Mouse (Mus musculus) midbrain, embryonic 14.5 days (tissue): ENCODE results near the gene Lrp6. TPM values are rescaled to one million over a fixed set of nuclear protein-coding genes. Genes with fewer than 3 reads are reported as not detected.

Experiments used
- ATAC-seq: fragments of 200-750 bp; cut with Nextera tagmentation; 2 replicates; pipeline ENCODE4 v1.8.0; 2017; ENCODE audit warnings: moderate number of reproducible peaks, moderate library complexity; ENCODE audit not compliant: low FRiP score, low TSS enrichment
- DNase-seq: peaks from one replicate; pipeline ENCODE4 v3.0.0-alpha.2; 2015
- H3K27ac ChIP-seq: fragments of 300-500 bp; sonication (generic); replicated peaks from 2 replicates; pipeline ENCODE4 v1.5.1; 2014; ENCODE audit warnings: mild to moderate bottlenecking, low read depth, low read length, moderate library complexity
- H3K27me3 ChIP-seq: fragments of 300-500 bp; sonication (generic); 2 replicates; pipeline ENCODE4 v1.6.1; 2014; ENCODE audit warnings: low read length, control low read depth, mixed read lengths; ENCODE audit not compliant: control insufficient read depth, insufficient read depth
- H3K36me3 ChIP-seq: fragments of 300-500 bp; sonication (generic); 2 replicates; pipeline ENCODE4 v1.6.1; 2014; ENCODE audit warnings: low read length, control low read depth; ENCODE audit not compliant: control insufficient read depth, insufficient read depth
- H3K4me1 ChIP-seq: fragments of 300-500 bp; sonication (generic); 2 replicates; pipeline ENCODE4 v1.6.1; 2014; ENCODE audit warnings: mild to moderate bottlenecking, antibody characterized with exemption, low read length, control low read depth; ENCODE audit not compliant: control insufficient read depth, insufficient read depth
- H3K4me2 ChIP-seq: fragments of 300-500 bp; sonication (generic); 2 replicates; pipeline ENCODE4 v1.6.1; 2014; ENCODE audit warnings: mild to moderate bottlenecking, low read length, moderate library complexity
- H3K4me3 ChIP-seq: fragments of 300-500 bp; sonication (generic); replicated peaks from 2 replicates; pipeline ENCODE4 v1.5.1; 2014; ENCODE audit warnings: low read depth, low read length
- H3K9ac ChIP-seq: fragments of 300-500 bp; sonication (generic); replicated peaks from 2 replicates; pipeline ENCODE4 v1.6.1; 2014; ENCODE audit warnings: mild to moderate bottlenecking, low read length, moderate library complexity
- H3K9me3 ChIP-seq: fragments of 300-500 bp; sonication (generic); 2 replicates; pipeline ENCODE4 v1.6.1; 2016; ENCODE audit warnings: low read length, control low read depth, mixed read lengths; ENCODE audit not compliant: control insufficient read depth
- WGBS: fragments of 180-500 bp; shearing (Covaris S2); extraction: QIAGEN DNeasy Blood & Tissue Kit; methylation state at CpG from one replicate; pipeline ENCODE4 v1.1.7; 2014; 5-methylcytosine and 5-hydroxymethylcytosine counted together
- polyA plus RNA-seq: library from polyadenylated mRNA; unstranded; fragments of >200 nt; fragmentation: Nextera tagmentation; extraction: Ambion mirVana; gene quantifications from 2 replicates; pipeline ENCODE4 v1.2.1, GENCODE M21; 2014

The Lrp6 gene
- polyA plus RNA-seq, 1 experiment from 2014 or later: 26.8 TPM

DNA sequence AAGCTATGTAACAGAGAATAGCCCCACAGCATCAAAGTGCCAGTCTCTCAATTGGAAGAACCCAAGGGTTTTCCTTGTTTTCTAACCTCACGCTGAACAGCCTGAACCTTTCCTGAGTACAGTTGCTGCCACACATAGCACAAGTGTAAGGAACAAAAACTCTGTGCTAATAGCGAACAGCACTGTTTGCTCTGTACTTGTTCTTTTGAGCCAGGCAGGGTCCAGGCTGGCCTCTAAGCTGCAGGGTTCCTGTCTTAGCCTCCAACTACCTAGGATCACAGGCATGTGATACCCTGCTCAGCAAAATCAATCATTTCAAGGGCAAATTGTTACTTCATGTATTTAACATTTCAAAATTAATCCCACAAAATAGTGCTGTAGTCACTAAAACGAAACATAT lies 7.1 kb downstream of the Lrp6 start:
- no peaks in the 10 kb centered on the region for H3K9me3 ChIP-seq
- H3K36me3 ChIP-seq: no peaks in the 10 kb centered on the region
- DNase-seq (no peak), ATAC-seq (no peak)
- WGBS: 73% methylated on average over 3 of the region's 3 CpGs
- H3K4me1 ChIP-seq: peaks cover 14% of the 10 kb centered on the region
- no peak overlapping the region for H3K4me3 ChIP-seq
- H3K4me2 ChIP-seq: no peak overlapping the region
- no peaks in the 10 kb centered on the region for H3K27me3 ChIP-seq
- no peak overlapping the region for H3K9ac ChIP-seq
- H3K27ac ChIP-seq: no peak overlapping the region

DNA sequence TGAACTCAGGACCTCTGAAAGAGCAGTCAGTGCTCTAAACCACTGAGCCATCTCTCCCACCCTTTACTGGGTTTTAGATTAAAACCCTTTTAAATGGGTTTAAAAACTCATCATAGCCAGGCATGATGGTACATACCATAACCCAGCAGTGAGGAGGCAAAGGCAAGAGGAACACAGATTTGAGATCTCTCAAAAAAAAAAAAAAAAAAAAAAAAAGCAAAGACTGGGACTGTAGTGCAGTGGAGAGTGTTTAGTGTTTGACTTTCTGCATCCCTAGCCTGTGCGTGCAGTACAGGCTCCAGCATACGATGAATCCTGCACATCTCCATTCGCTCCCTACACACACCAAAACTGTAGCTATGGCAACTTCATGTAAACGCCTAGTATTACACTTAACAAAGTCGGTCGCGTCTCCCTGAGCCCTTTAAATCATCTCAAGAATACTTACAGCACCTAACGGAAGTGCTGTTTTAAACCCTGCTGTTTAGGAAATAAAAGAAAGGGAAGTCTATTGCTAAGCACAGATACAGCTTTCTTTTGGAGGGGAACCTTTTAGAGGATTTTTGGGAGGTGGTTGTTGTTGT lies 8.1 kb downstream of the Lrp6 start:
- H3K27ac ChIP-seq: no peak overlapping the region
- WGBS: 44% methylated on average over 8 of the region's 8 CpGs

DNA sequence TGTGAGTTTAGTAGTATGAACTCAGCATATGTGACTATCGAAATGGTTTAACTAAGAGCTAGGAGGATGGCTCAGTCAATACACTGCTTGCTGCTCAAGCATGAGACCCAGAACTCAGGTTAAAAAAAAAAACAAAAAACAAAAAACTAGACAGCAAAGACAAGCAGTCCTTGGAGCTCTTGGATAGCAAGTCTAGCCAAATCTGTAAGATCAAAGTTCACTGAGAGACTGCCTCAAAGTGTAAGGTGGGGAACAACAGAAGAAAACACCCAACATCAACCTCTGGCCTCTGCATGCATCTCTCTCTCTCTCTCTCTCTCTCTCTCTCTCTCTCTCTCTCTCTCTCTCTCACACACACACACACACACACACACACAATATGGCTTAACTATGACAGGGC lies 9.7 kb downstream of the Lrp6 start:
- Histone ChIP-seq H3K27ac (no peak overlapping the region), H3K4me2 (no peak overlapping the region), H3K36me3 (no peaks in the 10 kb centered on the region), H3K4me1 (peaks cover 9% of the 10 kb centered on the region; the same call in 1 of the 2 replicates), H3K9ac (no peak overlapping the region), H3K4me3 (no peak overlapping the region), H3K9me3 (no peaks in the 10 kb centered on the region), H3K27me3 (no peaks in the 10 kb centered on the region)
- DNase-seq (no peak), ATAC-seq (no peak)
- 100% methylated on average over 1 of the region's 1 CpGs for WGBS

More for the DNA sequence above, 8.1 kb downstream of the Lrp6 start:
- no peak for DNase-seq
- peaks cover 9% of the 10 kb centered on the region; the same call in 1 of the 2 replicates for H3K4me1 ChIP-seq
- no peak overlapping the region for H3K4me2 ChIP-seq
- ATAC-seq: no peak
- H3K4me3 ChIP-seq: no peak overlapping the region
- no peaks in the 10 kb centered on the region for H3K9me3 ChIP-seq
- H3K9ac ChIP-seq: no peak overlapping the region
- H3K36me3 ChIP-seq: no peaks in the 10 kb centered on the region
- no peaks in the 10 kb centered on the region for H3K27me3 ChIP-seq

DNA sequence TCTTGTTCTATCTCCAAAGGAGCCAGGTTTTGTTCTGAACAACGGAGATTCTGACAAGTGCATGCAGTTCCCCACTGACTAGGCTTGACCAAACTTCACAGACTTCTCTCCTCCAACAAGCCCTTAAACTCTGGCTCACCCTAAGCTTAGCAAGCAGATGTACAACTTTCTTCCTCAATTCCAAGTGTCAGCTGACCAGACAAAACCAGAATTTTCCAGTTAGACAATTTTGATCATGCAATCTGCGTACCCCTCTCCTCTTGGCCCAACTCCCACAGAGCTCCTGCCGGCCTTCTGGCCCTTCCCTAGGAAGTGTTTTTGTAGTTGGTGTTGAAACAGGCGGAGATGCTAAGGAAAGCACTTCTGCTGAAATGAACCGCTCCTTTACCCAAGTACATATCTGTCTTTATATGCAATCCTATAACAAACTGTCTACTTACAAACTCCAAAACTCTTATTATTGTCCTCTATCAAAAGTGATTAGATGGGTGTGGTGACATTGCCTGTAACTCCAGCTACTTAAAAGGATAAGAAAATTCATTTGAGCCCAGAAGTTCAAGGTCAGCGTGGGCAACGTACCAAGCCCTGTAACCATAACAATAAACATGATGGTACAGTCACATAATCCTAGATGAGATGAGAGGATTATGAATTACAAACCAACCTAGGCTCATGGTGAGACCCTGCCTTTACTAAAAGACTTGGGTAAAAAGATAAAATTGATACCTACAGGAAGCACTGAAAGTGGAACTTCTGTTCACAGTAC lies 10.4 kb downstream of the Lrp6 start:
- Histone ChIP-seq H3K9ac (no peak overlapping the region), H3K4me1 (peaks cover 9% of the 10 kb centered on the region; the same call in 1 of the 2 replicates), H3K27me3 (no peaks in the 10 kb centered on the region), H3K4me2 (no peak overlapping the region), H3K36me3 (no peaks in the 10 kb centered on the region), H3K4me3 (no peak overlapping the region), H3K9me3 (no peaks in the 10 kb centered on the region), H3K27ac (no peak overlapping the region)
- WGBS: 79% methylated on average over 7 of the region's 7 CpGs
- ATAC-seq: no peak
- no peak for DNase-seq

DNA sequence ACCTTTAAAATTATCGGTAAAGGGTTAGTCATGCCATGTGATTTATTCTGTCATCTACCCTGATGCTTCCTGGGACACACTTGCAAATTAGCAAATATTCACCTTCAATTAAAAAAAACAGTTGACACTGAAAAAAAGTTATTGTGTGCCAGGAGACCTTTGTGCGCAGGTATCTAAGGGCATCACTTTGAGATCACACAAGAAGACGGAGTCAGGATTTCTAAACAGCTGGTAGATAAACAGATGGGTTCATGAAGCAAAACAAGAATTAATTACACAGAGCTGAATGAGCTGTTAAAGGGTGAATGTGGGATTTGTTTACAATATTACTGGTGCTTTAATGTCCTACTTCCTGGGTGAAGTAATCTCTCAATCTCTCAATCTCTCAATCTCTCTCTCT lies 11.6 kb downstream of the Lrp6 start:
- no peak for DNase-seq

DNA sequence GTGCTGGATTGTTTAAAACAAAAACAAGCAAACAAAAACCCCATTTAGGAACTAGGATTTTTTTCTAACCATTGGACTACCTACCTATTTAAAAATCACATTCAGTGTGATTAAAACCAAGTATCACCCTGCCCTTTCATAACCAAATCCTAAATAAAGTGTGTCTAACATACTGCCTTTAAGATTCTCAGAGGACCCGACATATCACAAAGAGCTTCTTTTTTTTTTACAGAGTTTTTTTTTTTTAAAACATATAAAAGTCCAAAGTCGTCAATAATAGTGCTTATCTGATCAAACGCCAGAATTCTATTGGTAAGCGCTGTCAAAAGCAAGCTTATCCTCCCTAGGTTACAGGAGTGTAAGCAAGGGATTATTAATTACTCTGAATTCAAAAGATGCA lies 12.5 kb downstream of the Lrp6 start:
- Histone ChIP-seq H3K4me3 (no peak overlapping the region), H3K9me3 (no peaks in the 10 kb centered on the region), H3K27me3 (no peaks in the 10 kb centered on the region), H3K9ac (no peak overlapping the region), H3K27ac (no peak overlapping the region), H3K4me1 (peaks cover 12% of the 10 kb centered on the region; the same call in 1 of the 2 replicates), H3K4me2 (no peak overlapping the region), H3K36me3 (no peaks in the 10 kb centered on the region)
- no peak for ATAC-seq
- WGBS: 59% methylated on average over 4 of the region's 4 CpGs
- no peak for DNase-seq

More for the DNA sequence above, 11.6 kb downstream of the Lrp6 start:
- Histone ChIP-seq H3K27ac (no peak overlapping the region), H3K36me3 (no peaks in the 10 kb centered on the region), H3K4me2 (no peak overlapping the region), H3K9ac (no peak overlapping the region), H3K27me3 (no peaks in the 10 kb centered on the region), H3K9me3 (no peaks in the 10 kb centered on the region), H3K4me3 (no peak overlapping the region), H3K4me1 (peaks cover 12% of the 10 kb centered on the region; the same call in 1 of the 2 replicates)
- no peak for ATAC-seq
- 76% methylated on average over 3 of the region's 3 CpGs for WGBS

DNA sequence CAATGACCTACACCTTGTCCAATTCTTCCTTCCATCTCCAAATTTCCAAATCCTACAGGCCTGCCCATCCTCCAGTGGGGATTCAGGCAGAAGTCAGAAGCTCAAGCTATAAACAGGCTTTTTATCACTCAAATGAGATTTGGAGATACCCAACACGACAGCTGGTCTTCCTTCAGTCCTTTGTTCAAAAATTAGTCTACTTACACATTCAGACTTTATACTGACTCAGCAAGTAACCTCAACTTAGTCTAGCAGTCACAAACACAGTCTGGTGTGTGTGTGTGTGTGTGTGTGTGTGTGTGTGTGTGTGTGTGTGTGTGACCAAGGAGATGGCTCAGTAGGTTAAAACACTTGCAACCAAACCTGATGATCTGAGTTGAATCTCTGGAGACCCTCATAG lies 15.8 kb downstream of the Lrp6 start:
- ATAC-seq: no peak
- no peaks in the 10 kb centered on the region for H3K36me3 ChIP-seq

DNA sequence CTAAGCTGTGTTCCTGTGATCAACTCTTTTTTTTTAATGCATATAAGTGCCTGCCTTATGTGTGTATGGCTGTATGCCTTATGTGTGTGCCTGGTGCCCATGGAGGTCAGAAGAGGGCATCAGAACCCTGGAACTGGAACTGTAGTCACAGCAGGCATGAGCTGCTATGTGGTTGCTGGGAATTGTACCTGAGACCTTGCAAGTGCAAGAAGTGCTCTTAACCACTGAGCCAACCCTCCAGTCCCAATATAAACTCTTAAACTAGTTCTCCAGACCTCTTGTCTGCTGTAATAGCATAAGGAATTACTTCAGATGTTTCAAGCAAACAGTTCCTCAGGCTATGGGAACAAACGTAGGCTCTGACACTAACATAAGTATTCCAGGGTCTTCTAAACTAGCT lies 16.4 kb downstream of the Lrp6 start:
- Histone ChIP-seq H3K36me3 (no peaks in the 10 kb centered on the region), H3K9me3 (no peaks in the 10 kb centered on the region), H3K4me3 (no peak overlapping the region), H3K9ac (no peak overlapping the region), H3K27ac (no peak overlapping the region), H3K4me2 (no peak overlapping the region), H3K4me1 (peaks cover 3% of the 10 kb centered on the region; the same call in 1 of the 2 replicates), H3K27me3 (no peaks in the 10 kb centered on the region)
- DNase-seq: no peak
- 89% methylated on average over 1 of the region's 1 CpGs for WGBS
- no peak for ATAC-seq

More for the DNA sequence above, 15.8 kb downstream of the Lrp6 start:
- Histone ChIP-seq H3K4me2 (no peak overlapping the region), H3K4me3 (no peak overlapping the region), H3K9ac (no peak overlapping the region), H3K27me3 (no peaks in the 10 kb centered on the region), H3K4me1 (peaks cover 7% of the 10 kb centered on the region; the same call in 1 of the 2 replicates), H3K9me3 (no peaks in the 10 kb centered on the region), H3K27ac (no peak overlapping the region)
- DNase-seq: no peak
- 55% methylated on average over 1 of the region's 1 CpGs for WGBS

DNA sequence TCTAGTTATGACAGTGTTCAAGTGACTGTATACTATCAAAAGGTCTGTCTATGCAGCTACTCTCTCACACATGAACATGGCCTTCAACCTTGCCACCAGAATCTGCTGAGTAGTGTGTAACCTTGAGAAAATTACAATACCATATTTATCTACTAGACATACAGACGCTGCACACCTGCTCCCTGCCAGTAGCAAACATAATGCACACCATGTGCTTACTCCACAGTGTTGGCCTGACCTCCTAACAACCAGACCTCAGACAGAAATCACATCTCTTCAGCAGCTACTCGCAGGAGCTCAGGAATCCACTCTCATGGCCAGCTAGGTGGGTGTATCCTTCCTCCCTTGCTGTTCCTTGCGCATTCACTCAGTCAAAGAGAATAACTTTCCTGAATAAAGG lies 21.9 kb downstream of the Lrp6 start:
- no peaks in the 10 kb centered on the region for H3K4me1 ChIP-seq
- no peak for ATAC-seq
- WGBS: 95% methylated on average over 3 of the region's 3 CpGs

More for the DNA sequence above, 21.9 kb downstream of the Lrp6 start:
- H3K27me3 ChIP-seq: no peaks in the 10 kb centered on the region
- DNase-seq: no peak
- H3K9me3 ChIP-seq: 0 out of 2 replicates have a peak, but pooled peaks cover 4% of the 10 kb centered on the region
- H3K4me3 ChIP-seq: no peak overlapping the region
- 0 out of 2 replicates have a peak, but pooled peaks cover 3% of the 10 kb centered on the region for H3K36me3 ChIP-seq
- no peak overlapping the region for H3K27ac ChIP-seq
- H3K9ac ChIP-seq: no peak overlapping the region
- no peak overlapping the region for H3K4me2 ChIP-seq
